Mouse (Mus musculus): Measurements from ENCODE around the gene Frmd8. TPM values are rescaled to one million over a fixed set of nuclear protein-coding genes. Genes with fewer than 3 reads are reported as not detected.
A peak's percentile ranks its signal among the peaks of the same experiment; 100 is the strongest.

Frmd8 gene
- total and polyA plus RNA-seq, 2 experiments = 5.2 to 14.2 TPM

- no peak for TF ChIP-seq CTCF (IDR thresholded peaks at IDR 0.05; ENCODE audit: low read depth, low read length)
- peak; percentile 78 for TF ChIP-seq POLR2A (IDR thresholded peaks at IDR 0.05; ENCODE audit: extremely low read depth, insufficient read depth, low read length)
- H3K4me3 ChIP-seq (ENCODE audit: insufficient read depth, low read depth, low read length) = peak overlapping the region; percentile 71
- H3K9ac ChIP-seq (ENCODE audit: low read depth, low read length) = peak overlapping the region; percentile 85
- H3K4me1 ChIP-seq (ENCODE audit: control insufficient read depth, insufficient read depth, low read length) = peaks cover 10% of the 10 kb centered on the region
- H3K27ac ChIP-seq (replicated peaks; ENCODE audit: insufficient read depth, low read depth, low read length) = peak overlapping the region; percentile 98
- H3K36me3 ChIP-seq (ENCODE audit: control insufficient read depth, insufficient read depth, low read length) = peaks cover 8% of the 10 kb centered on the region
- no peaks in the 10 kb centered on the region for H3K27me3 ChIP-seq (ENCODE audit: control insufficient read depth, insufficient read depth, low read length)
- DNase-seq (ENCODE audit: extremely low read depth, low read depth, low spot score) = peak; percentile 87
- H3K79me2 ChIP-seq (ENCODE audit: control insufficient read depth, insufficient read depth, low read length) = peaks cover 8% of the 10 kb centered on the region; the same call in 1 of the 2 replicates
- under 1% methylated on average over 67 of the region's 67 CpGs for WGBS
Observed at GRCm38 (mm10) chr19:5803041-5803880, 71.8 kb downstream of the Frmd8 start.

DNA sequence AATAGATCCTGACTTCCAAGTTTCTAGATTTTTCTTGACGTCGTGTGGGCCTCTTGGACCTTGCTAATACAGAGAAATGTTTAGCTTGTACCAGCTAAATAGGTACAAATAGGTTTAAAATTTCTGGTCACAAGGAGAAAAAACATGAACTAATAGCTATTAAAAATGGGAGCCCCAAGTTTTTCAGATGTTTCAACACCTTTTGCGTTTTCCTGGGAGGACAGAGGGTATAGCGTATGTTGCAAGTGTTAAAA lies 72.4 kb downstream of the Frmd8 start:
- Histone ChIP-seq H3K4me3 (ENCODE audit: insufficient read depth, low read depth, low read length) (peak overlapping the region; percentile 71), H3K79me2 (ENCODE audit: control insufficient read depth, insufficient read depth, low read length) (peaks cover 8% of the 10 kb centered on the region; the same call in 1 of the 2 replicates), H3K27me3 (ENCODE audit: control insufficient read depth, insufficient read depth, low read length) (no peaks in the 10 kb centered on the region), H3K27ac (replicated peaks; ENCODE audit: insufficient read depth, low read depth, low read length) (peak overlapping the region; percentile 98), H3K4me1 (ENCODE audit: control insufficient read depth, insufficient read depth, low read length) (peaks cover 8% of the 10 kb centered on the region), H3K36me3 (ENCODE audit: control insufficient read depth, insufficient read depth, low read length) (peaks cover 12% of the 10 kb centered on the region), H3K9ac (ENCODE audit: low read depth, low read length) (peak overlapping the region; percentile 85)
- no peak for DNase-seq (ENCODE audit: extremely low read depth, low read depth, low spot score)
- 0% methylated on average over 4 of the region's 4 CpGs for WGBS
- TF ChIP-seq POLR2A (IDR thresholded peaks at IDR 0.05; ENCODE audit: extremely low read depth, insufficient read depth, low read length) (no peak), CTCF (IDR thresholded peaks at IDR 0.05; ENCODE audit: low read depth, low read length) (no peak)

- WGBS = under 1% methylated on average over 25 of the region's 25 CpGs
- Histone ChIP-seq H3K27me3 (ENCODE audit: control insufficient read depth, insufficient read depth, low read length) (no peaks in the 10 kb centered on the region), H3K4me3 (ENCODE audit: insufficient read depth, low read depth, low read length) (peak overlapping the region; percentile 90), H3K9ac (ENCODE audit: low read depth, low read length) (peak overlapping the region; percentile 69), H3K27ac (replicated peaks; ENCODE audit: insufficient read depth, low read depth, low read length) (peak overlapping the region; percentile 98), H3K36me3 (ENCODE audit: control insufficient read depth, insufficient read depth, low read length) (peaks cover 18% of the 10 kb centered on the region), H3K4me1 (ENCODE audit: control insufficient read depth, insufficient read depth, low read length) (peaks cover 10% of the 10 kb centered on the region), H3K79me2 (ENCODE audit: control insufficient read depth, insufficient read depth, low read length) (peaks cover 8% of the 10 kb centered on the region; the same call in 1 of the 2 replicates)
- TF ChIP-seq CTCF (IDR thresholded peaks at IDR 0.05; ENCODE audit: low read depth, low read length) = no peak
- peak; percentile 100 for TF ChIP-seq POLR2A (IDR thresholded peaks at IDR 0.05; ENCODE audit: extremely low read depth, insufficient read depth, low read length)
- peak; percentile 90 for DNase-seq (ENCODE audit: extremely low read depth, low read depth, low spot score)
Observed at GRCm38 (mm10) chr19:5802011-5802786, 72.9 kb downstream of the Frmd8 start.

- DNase-seq (ENCODE audit: extremely low read depth, low read depth, low spot score) = peak; percentile 30
- Histone ChIP-seq H3K9ac (ENCODE audit: low read depth, low read length) (peak overlapping the region; percentile 78), H3K36me3 (ENCODE audit: control insufficient read depth, insufficient read depth, low read length) (peaks cover 25% of the 10 kb centered on the region), H3K79me2 (ENCODE audit: control insufficient read depth, insufficient read depth, low read length) (peaks cover 8% of the 10 kb centered on the region; the same call in 1 of the 2 replicates), H3K4me3 (ENCODE audit: insufficient read depth, low read depth, low read length) (peak overlapping the region; percentile 90), H3K4me1 (ENCODE audit: control insufficient read depth, insufficient read depth, low read length) (peaks cover 7% of the 10 kb centered on the region; the same call in 1 of the 2 replicates), H3K27me3 (ENCODE audit: control insufficient read depth, insufficient read depth, low read length) (no peaks in the 10 kb centered on the region), H3K27ac (replicated peaks; ENCODE audit: insufficient read depth, low read depth, low read length) (peak overlapping the region; percentile 43)
- TF ChIP-seq POLR2A (IDR thresholded peaks at IDR 0.05; ENCODE audit: extremely low read depth, insufficient read depth, low read length) (no peak), CTCF (IDR thresholded peaks at IDR 0.05; ENCODE audit: low read depth, low read length) (no peak)
- 0% methylated on average over 3 of the region's 3 CpGs for WGBS
Observed at GRCm38 (mm10) chr19:5801432-5801964, 73.6 kb downstream of the Frmd8 start.

DNA sequence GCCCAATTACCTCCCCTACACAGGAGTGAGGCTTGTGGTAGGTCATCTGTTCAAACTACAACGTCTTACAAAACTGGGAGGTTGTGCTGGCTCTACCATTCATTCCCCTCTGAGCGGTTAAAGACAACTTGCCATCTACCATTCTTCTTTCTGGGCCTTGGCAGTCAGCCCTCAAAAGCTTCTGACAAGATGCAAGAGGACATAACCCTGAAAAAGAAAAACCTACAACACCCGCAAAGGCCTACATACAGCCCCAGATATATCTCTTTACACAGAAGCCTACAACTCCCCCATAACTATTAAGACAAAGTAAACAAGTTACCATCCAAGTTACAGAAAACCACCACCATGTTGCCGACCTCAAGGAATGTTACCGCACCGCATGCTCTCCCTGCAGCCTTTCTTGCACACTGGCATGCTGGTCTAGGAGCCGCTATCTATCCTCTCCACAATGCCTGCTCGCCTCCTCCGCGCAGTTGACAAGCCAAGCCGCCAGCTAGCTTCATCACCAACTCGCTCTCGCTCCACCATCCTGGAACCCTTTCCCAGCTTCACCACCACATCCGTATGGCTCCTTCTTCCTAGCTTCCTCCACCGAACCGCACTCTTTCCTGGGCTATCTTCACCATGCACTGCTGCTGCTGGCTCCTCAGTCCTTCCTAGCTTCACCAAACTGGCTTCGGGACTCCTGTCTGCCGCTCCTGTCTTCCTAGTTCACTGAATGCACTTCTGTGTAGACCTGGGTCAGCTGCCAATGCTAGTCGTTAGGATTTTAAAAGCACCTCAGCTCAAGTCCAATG lies 74.2 kb downstream of the Frmd8 start:
- TF ChIP-seq POLR2A (IDR thresholded peaks at IDR 0.05; ENCODE audit: extremely low read depth, insufficient read depth, low read length) (peak; percentile 58; the same call in 1 of the 2 replicates), CTCF (IDR thresholded peaks at IDR 0.05; ENCODE audit: low read depth, low read length) (no peak)
- H3K4me1 ChIP-seq (ENCODE audit: control insufficient read depth, insufficient read depth, low read length) = peaks cover 10% of the 10 kb centered on the region; the same call in 1 of the 2 replicates
- H3K79me2 ChIP-seq (ENCODE audit: control insufficient read depth, insufficient read depth, low read length) = peaks cover 8% of the 10 kb centered on the region; the same call in 1 of the 2 replicates
- peak overlapping the region; percentile 43 for H3K27ac ChIP-seq (replicated peaks; ENCODE audit: insufficient read depth, low read depth, low read length)
- DNase-seq (ENCODE audit: extremely low read depth, low read depth, low spot score) = peak; percentile 56
- H3K9ac ChIP-seq (ENCODE audit: low read depth, low read length) = peak overlapping the region; percentile 78
- H3K4me3 ChIP-seq (ENCODE audit: insufficient read depth, low read depth, low read length) = peak overlapping the region; percentile 90
- peaks cover 31% of the 10 kb centered on the region for H3K36me3 ChIP-seq (ENCODE audit: control insufficient read depth, insufficient read depth, low read length)
- under 1% methylated on average over 19 of the region's 19 CpGs for WGBS
- no peaks in the 10 kb centered on the region for H3K27me3 ChIP-seq (ENCODE audit: control insufficient read depth, insufficient read depth, low read length)

All from liver, adult 2 months (tissue).